Mouse (Mus musculus) megakaryocyte, embryonic 14.5 days (primary cell): Measurements from ENCODE around the gene Gjb1. TPM values are rescaled to one million over a fixed set of nuclear protein-coding genes. Genes with fewer than 3 reads are reported as not detected.

Experiments used
- H3K27me3 ChIP-seq: replicated peaks from 2 replicates; pipeline ENCODE3; 2012; ENCODE audit warnings: inconsistent platforms
- H3K36me3 ChIP-seq: replicated peaks from 2 replicates; pipeline ENCODE3; 2012; ENCODE audit warnings: low read length, inconsistent platforms, mixed read lengths
- H3K4me1 ChIP-seq: 2 replicates; pipeline ENCODE4 v1.6.1; 2012; ENCODE audit warnings: inconsistent platforms
- H3K4me3 ChIP-seq: replicated peaks from 2 replicates; pipeline ENCODE3; 2012; ENCODE audit warnings: moderate library complexity, mild to moderate bottlenecking, inconsistent platforms
- H3K9me3 ChIP-seq: 2 replicates; pipeline ENCODE4 v1.6.1; 2012; ENCODE audit warnings: inconsistent platforms
- FLI1 ChIP-seq: IDR thresholded peaks from 2 replicates; pipeline ENCODE4 v1.6.1; 2012; ENCODE audit warnings: low read length, inconsistent platforms, mixed read lengths
- GATA1 ChIP-seq: IDR thresholded peaks from 3 replicates; pipeline ENCODE4 v1.6.1; 2012; ENCODE audit warnings: mixed read lengths, low read length, inconsistent platforms, borderline replicate concordance
- polyA plus RNA-seq: library from polyadenylated mRNA; stranded (reverse); fragments of >175 nt; gene quantifications from 2 replicates; pipeline ENCODE4 v1.2.3, GENCODE M21; 2012; ENCODE audit warnings: low replicate concordance; ENCODE audit not compliant: insufficient read depth

Gjb1 gene
- polyA plus RNA-seq, 1 experiment = not detected

GRCm38 (mm10) chrX:101429976-101430375 lies 53.8 kb downstream of the Gjb1 start:
- TF ChIP-seq FLI1 (no peak), GATA1 (no peak)
- Histone ChIP-seq H3K4me3 (peak overlapping the region; percentile 93), H3K4me1 (peaks cover 15% of the 10 kb centered on the region), H3K27me3 (peaks cover 2% of the 10 kb centered on the region), H3K9me3 (no peaks in the 10 kb centered on the region), H3K36me3 (peaks cover 20% of the 10 kb centered on the region)

Other genes with a start within 250 kb of the Gjb1 start
- gene Snx12, start 153.8 kb upstream of the Gjb1 start, polyA plus RNA-seq = 11.0 and 17.3 TPM in 2 replicates
- 4.0 and 6.7 TPM in 2 replicates for gene Foxo4, start 121.8 kb upstream of the Gjb1 start, polyA plus RNA-seq
- not detected in 2 replicates for gene Gm614, start 112.4 kb upstream of the Gjb1 start, polyA plus RNA-seq
- gene Il2rg, start 108.1 kb upstream of the Gjb1 start, polyA plus RNA-seq = 11.0 and 35.1 TPM in 2 replicates
- gene Gm20489, start 107.4 kb upstream of the Gjb1 start, polyA plus RNA-seq = 0.11 TPM in 1 of 2 replicates, not detected in the other
- gene Med12, start 102.3 kb upstream of the Gjb1 start, polyA plus RNA-seq = 38.3 and 44.1 TPM in 2 replicates
- gene Nlgn3, start 77.2 kb upstream of the Gjb1 start, polyA plus RNA-seq = 0.22 TPM in 1 of 2 replicates, not detected in the other
- 10.9 and 14.1 TPM in 2 replicates for gene Zmym3, start 44.5 kb downstream of the Gjb1 start, polyA plus RNA-seq
- 3.5 and 24.5 TPM in 2 replicates for gene Nono, start 52.9 kb downstream of the Gjb1 start, polyA plus RNA-seq
- not detected in 2 replicates for gene Itgb1bp2, start 72.7 kb downstream of the Gjb1 start, polyA plus RNA-seq
- gene Taf1, start 156.4 kb downstream of the Gjb1 start, polyA plus RNA-seq = 1.3 TPM in 1 of 2 replicates, not detected in the other